ENCODE assay signal across 1 mouse cellular context in the genomic region with DNA sequence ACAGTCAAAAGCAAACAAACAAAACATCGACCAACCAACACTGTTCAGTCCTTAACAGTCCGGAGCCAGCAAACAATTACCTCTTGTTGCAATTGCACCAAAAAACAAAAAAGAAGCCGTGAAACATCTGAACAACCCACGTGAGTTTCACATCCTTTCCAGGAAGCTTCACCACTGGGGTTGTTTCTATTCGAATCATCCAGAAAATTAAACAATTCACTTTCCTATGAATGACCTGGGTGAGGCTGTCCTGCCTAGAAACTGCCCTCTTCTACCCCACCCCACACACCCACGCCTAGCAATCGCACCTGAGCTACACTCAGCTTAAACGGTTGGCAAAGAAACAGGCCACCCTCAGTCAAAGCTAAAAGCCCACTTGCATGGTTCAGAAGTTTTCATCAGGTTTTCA.
TF ChIP-seq lines count a peak whose summit lies in the region.

No protein-coding gene starts in this region.

TF ChIP-seq in CH12.LX, 34 proteins besides CTCF, POLR2A, EP300 and RAD21 (continued from another document):
- TF ChIP-seq MEF2A (IDR thresholded peaks at IDR 0.05; ENCODE audit: borderline replicate concordance, low read depth, low read length) (no peak), CHD1 (IDR thresholded peaks at IDR 0.05; ENCODE audit: low read depth, low read length) (no peak), CHD2 (IDR thresholded peaks at IDR 0.05; ENCODE audit: low read length) (no peak), KAT2A (IDR thresholded peaks at IDR 0.05; ENCODE audit: insufficient replicate concordance, low read length) (0 out of 2 replicates have a peak, but pooled peaks have one; percentile 17), IRF4 (IDR thresholded peaks at IDR 0.05; ENCODE audit: low read depth, low read length) (peak; percentile 78), MXI1 (IDR thresholded peaks at IDR 0.05; ENCODE audit: low read depth, low read length) (no peak; the same call in 1 of the 2 replicates), HCFC1 (IDR thresholded peaks at IDR 0.05; ENCODE audit: low read depth, low read length) (no peak), PAX5 (IDR thresholded peaks at IDR 0.05; ENCODE audit: low read length) (no peak)
